Mouse (Mus musculus) gastrocnemius, adult 18-20 months (tissue): ENCODE measurements around the gene Icam2. TPM values are rescaled to one million over a fixed set of nuclear protein-coding genes. Genes with fewer than 3 reads are reported as not detected.
"Not testable (repeated sequence)": the region's sequence is repeated elsewhere in the genome, so short reads cannot be mapped to it uniquely, and the experiment has no call there.

ENCODE experiments used
- DNase-seq: peaks from one replicate; pipeline ENCODE4 v3.0.0; 2021; ENCODE audit warnings: low spot score
- total RNA-seq, 2 experiments: library from RNA; stranded (reverse); gene quantifications; 2 replicates each; pipeline ENCODE4 v1.2.3; 2021

The Icam2 gene
- total RNA-seq, 2 experiments from 2014 or later, result 3.3 to 7.8 TPM

- no peak for DNase-seq
Measured at GRCm38 (mm10) chr11:106349772-106350171, 38.1 kb downstream of the Icam2 start.

- no peak for DNase-seq
Measured at GRCm38 (mm10) chr11:106344910-106345309, 43.0 kb downstream of the Icam2 start.

- DNase-seq, result peak; percentile 81
Measured at GRCm38 (mm10) chr11:106340990-106341520, 46.8 kb downstream of the Icam2 start.

- not testable (repeated sequence) for DNase-seq
Measured at GRCm38 (mm10) chr11:106339323-106339722, 48.6 kb downstream of the Icam2 start.

- DNase-seq, result no peak
Measured at GRCm38 (mm10) chr11:106338870-106339269, 49.0 kb downstream of the Icam2 start.

GRCm38 (mm10) chr11:106338029-106338428, 49.8 kb downstream of the Icam2 start:
- peak; percentile 53 for DNase-seq

GRCm38 (mm10) chr11:106334066-106334465, 53.8 kb downstream of the Icam2 start:
- peak; percentile 62 for DNase-seq

GRCm38 (mm10) chr11:106332458-106332857, 55.4 kb downstream of the Icam2 start:
- DNase-seq, result peak; percentile 69

GRCm38 (mm10) chr11:106329682-106330081, 58.2 kb downstream of the Icam2 start:
- DNase-seq, result peak; percentile 46

- DNase-seq, result peak; percentile 52
Measured at GRCm38 (mm10) chr11:106329128-106329527, 58.7 kb downstream of the Icam2 start.

- DNase-seq, result peak; percentile 81
Measured at GRCm38 (mm10) chr11:106328521-106328920, 59.4 kb downstream of the Icam2 start.

Other genes starting within 250 kb of the Icam2 start
- gene Gm10840, start 227.2 kb downstream of the Icam2 start, total RNA-seq, result not detected
- 1 to 10 TPM; 3.2 to 3.6 TPM for gene Limd2, start 227.2 kb downstream of the Icam2 start, total RNA-seq
- 10 to 100 TPM; 13.7 to 14.1 TPM for gene Strada, start 185.9 kb downstream of the Icam2 start, total RNA-seq
- 10 to 100 TPM; 74.0 to 79.0 TPM for gene Ccdc47, start 171.7 kb downstream of the Icam2 start, total RNA-seq
- gene Ddx42, start 171.1 kb downstream of the Icam2 start, total RNA-seq, result 10 to 100 TPM; 25.8 to 26.2 TPM
- gene Ftsj3, start 132.0 kb downstream of the Icam2 start, total RNA-seq, result 10 to 100 TPM; 20.7 to 20.9 TPM
- gene Psmc5, start 131.9 kb downstream of the Icam2 start, total RNA-seq, result 100 to 1,000 TPM; 124 to 135 TPM
- 10 to 100 TPM in 1 of 2 experiments, 1 to 10 TPM in 1; 7.8 to 12.0 TPM for gene Smarcd2, start 115.1 kb downstream of the Icam2 start, total RNA-seq
- under 1 TPM; 0.07 to 0.11 TPM for gene Tcam1, start 111.4 kb downstream of the Icam2 start, total RNA-seq
- not detected for gene Gh, start 86.2 kb downstream of the Icam2 start, total RNA-seq
- gene Cd79b, start 73.3 kb downstream of the Icam2 start, total RNA-seq, result under 1 TPM; 0.18 to 0.33 TPM
- 100 to 1,000 TPM; 472 to 505 TPM for gene Scn4a, start 34.8 kb downstream of the Icam2 start, total RNA-seq
- 1 to 10 TPM; 4.8 to 5.7 TPM for gene Prr29, start 22.6 kb downstream of the Icam2 start, total RNA-seq
- gene Ern1, start 99.8 kb upstream of the Icam2 start, total RNA-seq, result 1 to 10 TPM; 6.6 to 9.1 TPM
- gene Tex2, start 225.3 kb upstream of the Icam2 start, total RNA-seq, result 10 to 100 TPM; 64.8 to 69.4 TPM